Mouse (Mus musculus) left cerebral cortex, postnatal 14 days (tissue): ENCODE measurements at regions not wholly inside any gene's neighbourhood (a gene's known extent, or its start where the extent isn't known, plus 50 kb on each side); places are given as distances from the start of the nearest gene placed in this dataset.
"Not testable (repeated sequence)": the region's sequence is repeated elsewhere in the genome, so short reads cannot be mapped to it uniquely, and the experiment has no call there.

Source experiments
- DNase-seq, 2 experiments: peaks; one replicate each; pipeline ENCODE4 v3.0.0; 2021 to 2022; ENCODE audit warnings: low spot score in 2 of 2, mixed read lengths in 1 of 2
- intact Hi-C: fragments of 180-260 bp; cut with DNase I; formaldehyde crosslinking; loops from one replicate; pipeline ENCODE4 v1.15.1; 2025
- microRNA-seq, 2 experiments: library from miRNA; unstranded; fragments of <30 nt; microRNA quantifications; one replicate each; pipeline ENCODE4 v1.2.0; 2022

GRCm38 (mm10) chr19:35247531-35247930 lies 325.4 kb downstream of the Kif20b start:
- no peak for DNase-seq
- intact Hi-C loops: no loop called here

- intact Hi-C loops, DNase-seq: not testable (repeated sequence)
Measured at GRCm38 (mm10) chr19:35258634-35259033, 336.5 kb downstream of the Kif20b start.

- intact Hi-C loops: no loop called here
- no peak for DNase-seq
Measured at GRCm38 (mm10) chr19:35263101-35263500, 340.9 kb downstream of the Kif20b start.

- intact Hi-C loops: no loop called here
- no peak for DNase-seq
Measured at GRCm38 (mm10) chr19:35278395-35278794, 356.2 kb downstream of the Kif20b start.

GRCm38 (mm10) chr19:35282775-35283447 lies 360.8 kb downstream of the Kif20b start:
- DNase-seq: no peak
- intact Hi-C loops: no loop called here

- intact Hi-C loops: no loop called here
- DNase-seq: no peak
Measured at GRCm38 (mm10) chr19:35298846-35299245, 376.7 kb downstream of the Kif20b start.

- DNase-seq: peak; percentile 7 to 58
- intact Hi-C loops: no loop called here
Measured at GRCm38 (mm10) chr19:35302723-35303270, 380.6 kb downstream of the Kif20b start.

Small RNA genes lying in the stretch of these regions (microRNA-seq; reads per million reads assigned to microRNA genes)
- 0 reads per million in 2 experiments for gene Gm23075
